Mouse (Mus musculus): Measurements from ENCODE around the gene Gpr62.

The Gpr62 gene

GRCm38 (mm10) chr9:106475046-106475445 is 9.3 kb upstream of the Gpr62 start:
- peak in 1 of 2 experiments; percentile 7 for DNase-seq (ENCODE audit: low spot score in 2 of 2)

DNA sequence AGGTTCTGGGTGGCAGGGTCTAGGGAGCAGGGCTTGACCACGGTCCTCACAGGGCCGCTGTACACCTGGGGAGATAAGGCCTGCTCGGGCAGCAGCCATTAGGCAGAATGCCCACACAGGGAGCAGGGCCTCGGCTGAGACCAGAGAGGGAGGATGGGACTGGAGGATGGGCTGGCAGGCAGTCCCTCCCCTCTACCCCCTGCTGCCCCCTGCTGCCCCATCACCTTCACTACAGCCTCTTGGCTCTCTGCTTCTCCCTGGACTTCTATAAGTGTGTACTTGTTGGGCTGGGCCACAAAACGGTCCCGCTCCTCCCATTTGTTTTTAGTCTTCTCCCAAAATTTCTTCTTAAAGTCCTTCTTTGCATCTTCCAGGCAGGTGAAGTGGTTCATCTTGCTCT is 8.7 kb upstream of the Gpr62 start:
- DNase-seq (ENCODE audit: low spot score in 2 of 2), result peak in 1 of 2 experiments; percentile 69

DNA sequence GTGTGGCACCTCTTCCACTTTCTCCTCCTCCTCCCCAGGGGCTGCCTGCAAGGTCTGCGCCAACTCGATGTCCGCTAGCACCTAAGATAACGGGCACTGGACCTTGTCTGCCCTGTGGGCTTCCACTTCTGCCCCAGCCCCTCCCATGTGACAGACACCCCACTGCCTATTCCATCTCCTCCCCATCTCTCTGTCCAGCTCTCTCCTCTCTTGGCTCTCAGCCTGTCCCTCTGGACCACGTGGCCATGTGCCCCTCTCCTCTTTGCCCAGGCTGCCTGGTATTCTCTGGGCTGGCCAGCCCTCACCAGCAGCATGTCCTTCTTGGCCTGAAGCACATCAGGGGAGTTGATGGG is 8.0 kb upstream of the Gpr62 start:
- peak; percentile 4 to 7 for DNase-seq (ENCODE audit: low spot score in 2 of 2)

GRCm38 (mm10) chr9:106473081-106473752 is 7.5 kb upstream of the Gpr62 start:
- DNase-seq (ENCODE audit: low spot score in 2 of 2), result peak; percentile 3 to 4

DNA sequence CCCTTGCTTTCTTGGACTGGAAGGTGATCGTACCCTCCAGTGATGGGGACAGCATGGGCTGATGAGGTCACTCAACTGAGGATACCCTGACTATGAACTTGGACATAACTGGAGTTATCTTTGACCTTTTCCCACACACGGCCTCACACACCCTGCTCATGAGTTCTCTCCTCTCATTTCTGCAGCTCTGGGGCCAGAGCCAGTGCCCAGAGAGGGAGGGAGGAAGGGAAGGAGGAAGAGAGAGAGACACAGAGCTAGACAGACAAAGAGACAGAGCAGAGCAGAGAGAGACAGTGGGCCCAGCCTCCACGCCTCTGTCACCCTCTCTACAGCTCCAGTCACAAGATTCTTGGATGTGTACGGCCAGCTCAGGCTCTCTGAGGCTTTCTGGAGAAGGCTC is 6.6 kb upstream of the Gpr62 start:
- DNase-seq (ENCODE audit: low spot score in 2 of 2), result no peak

- no peak for DNase-seq (ENCODE audit: low spot score in 2 of 2)
These were observed 6.2 kb upstream of the Gpr62 start for GRCm38 (mm10) chr9:106471892-106472291.

- DNase-seq (ENCODE audit: low spot score in 2 of 2), result no peak
These were observed 5.4 kb upstream of the Gpr62 start for GRCm38 (mm10) chr9:106470991-106471750.

GRCm38 (mm10) chr9:106469776-106470175 is 4.0 kb upstream of the Gpr62 start:
- DNase-seq (ENCODE audit: low spot score in 2 of 2), result no peak

- DNase-seq (ENCODE audit: low spot score in 2 of 2), result no peak
These were observed 3.6 kb upstream of the Gpr62 start for GRCm38 (mm10) chr9:106469317-106469716.

DNA sequence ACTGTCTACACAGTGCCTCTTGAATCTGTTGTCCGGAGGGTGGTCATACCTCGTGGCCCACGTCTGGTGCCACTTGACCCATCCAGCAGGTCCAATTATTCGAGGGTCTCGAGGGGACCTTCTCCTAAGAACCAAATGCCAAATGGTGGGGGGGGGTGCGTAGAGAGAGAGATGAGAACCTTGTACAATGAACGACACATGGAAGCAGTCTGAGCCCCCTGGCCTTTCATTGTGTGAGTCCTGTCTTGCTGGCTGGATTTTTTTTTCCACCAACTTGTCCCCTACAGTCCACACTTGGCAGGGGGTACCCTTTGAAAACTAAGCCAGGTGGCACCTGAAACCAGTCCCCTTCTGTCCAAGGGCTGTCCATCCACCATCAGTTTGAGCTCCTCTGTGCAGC is 2.0 kb upstream of the Gpr62 start:
- DNase-seq (ENCODE audit: low spot score in 2 of 2), result no peak

DNA sequence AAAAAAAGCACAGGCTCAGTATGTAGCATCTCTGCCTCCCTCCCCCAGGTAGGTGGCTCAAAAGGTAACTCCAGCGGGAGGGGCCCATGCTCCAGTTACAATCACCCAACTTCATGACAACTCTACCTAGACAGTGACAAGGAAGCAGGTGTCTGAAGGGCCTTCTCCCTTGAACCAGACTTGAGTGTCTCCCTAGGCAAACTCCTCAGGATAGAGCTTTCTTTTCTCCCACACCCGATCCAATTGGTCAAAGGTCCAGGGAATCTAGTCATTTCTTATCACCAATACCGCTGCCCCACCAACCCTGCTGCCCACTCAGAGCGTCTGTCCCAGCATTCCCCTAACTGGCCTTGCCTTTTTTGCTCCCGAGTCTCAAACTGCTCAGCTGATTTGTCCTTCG is 983 bp upstream of the Gpr62 start:
- DNase-seq (ENCODE audit: low spot score in 2 of 2), result no peak

GRCm38 (mm10) chr9:106464751-106465541 is 792 bp downstream of the Gpr62 start:
- peak in 1 of 2 experiments; percentile 73 for DNase-seq (ENCODE audit: low spot score in 2 of 2)

DNA sequence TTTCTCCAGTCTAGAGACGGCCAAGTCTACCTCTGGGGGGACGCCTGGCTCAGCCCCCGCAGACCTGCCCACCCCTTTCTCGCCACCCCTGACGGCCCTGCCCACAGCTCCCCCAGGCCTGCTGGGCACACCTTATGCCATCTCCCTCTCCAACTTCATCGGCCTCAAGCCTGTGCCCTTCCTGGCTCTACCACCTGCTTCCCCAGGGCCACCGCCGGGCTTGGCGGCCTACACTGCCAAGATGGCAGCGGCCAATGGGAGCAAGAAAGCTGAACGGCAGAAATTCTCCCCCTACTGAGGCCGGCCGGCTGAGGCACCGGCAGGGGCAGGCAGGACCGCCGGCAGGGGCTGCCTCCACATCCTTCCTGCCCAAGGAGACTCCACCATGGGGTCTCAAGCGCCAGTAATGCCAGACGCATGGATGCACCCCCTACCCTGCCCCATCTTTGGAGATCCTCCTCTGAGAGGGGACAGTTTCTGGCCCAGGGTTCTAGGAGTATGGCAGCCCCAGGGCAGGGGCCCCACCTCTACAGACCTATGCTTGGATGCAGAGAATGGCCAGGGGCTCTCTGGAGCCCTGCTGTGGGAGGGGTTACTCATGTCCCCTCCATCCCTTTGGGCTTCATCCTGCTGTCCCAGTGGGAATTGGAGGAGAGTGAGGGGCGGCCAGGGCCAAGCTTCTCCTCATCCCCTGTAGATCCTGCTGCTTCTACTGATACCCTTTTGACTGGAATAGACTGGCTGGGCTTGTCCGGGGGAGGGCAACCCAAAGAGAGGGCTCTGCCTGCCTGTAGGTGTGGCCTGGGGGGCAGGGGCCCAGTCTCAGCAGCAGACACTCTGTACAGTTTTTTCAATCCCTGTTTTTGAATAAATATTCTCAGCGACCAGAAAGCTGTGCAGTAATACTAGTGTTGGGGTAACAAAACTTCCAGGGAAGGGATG is 2.3 kb downstream of the Gpr62 start:
- DNase-seq (ENCODE audit: low spot score in 2 of 2), result no peak

DNA sequence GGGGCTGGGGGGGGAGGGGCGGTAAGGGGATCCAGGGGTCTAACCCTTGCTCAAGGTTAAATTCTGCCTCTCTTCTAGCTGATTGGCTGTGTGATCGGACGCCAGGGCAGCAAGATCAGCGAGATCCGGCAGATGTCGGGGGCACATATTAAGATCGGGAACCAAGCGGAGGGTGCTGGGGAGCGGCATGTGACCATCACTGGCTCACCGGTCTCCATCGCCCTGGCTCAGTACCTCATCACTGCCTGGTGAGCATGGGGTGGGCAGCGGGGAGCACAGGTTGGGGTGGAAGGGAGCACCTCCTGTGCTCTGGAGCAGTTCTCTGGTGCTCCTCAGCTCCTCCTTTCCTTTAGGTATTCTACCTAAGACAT is 3.3 kb downstream of the Gpr62 start:
- no peak for DNase-seq (ENCODE audit: low spot score in 2 of 2)

GRCm38 (mm10) chr9:106461641-106462429 is 3.9 kb downstream of the Gpr62 start:
- DNase-seq (ENCODE audit: low spot score in 2 of 2), result no peak

- DNase-seq (ENCODE audit: low spot score in 2 of 2), result no peak
These were observed 4.7 kb downstream of the Gpr62 start for GRCm38 (mm10) chr9:106461026-106461415.

DNA sequence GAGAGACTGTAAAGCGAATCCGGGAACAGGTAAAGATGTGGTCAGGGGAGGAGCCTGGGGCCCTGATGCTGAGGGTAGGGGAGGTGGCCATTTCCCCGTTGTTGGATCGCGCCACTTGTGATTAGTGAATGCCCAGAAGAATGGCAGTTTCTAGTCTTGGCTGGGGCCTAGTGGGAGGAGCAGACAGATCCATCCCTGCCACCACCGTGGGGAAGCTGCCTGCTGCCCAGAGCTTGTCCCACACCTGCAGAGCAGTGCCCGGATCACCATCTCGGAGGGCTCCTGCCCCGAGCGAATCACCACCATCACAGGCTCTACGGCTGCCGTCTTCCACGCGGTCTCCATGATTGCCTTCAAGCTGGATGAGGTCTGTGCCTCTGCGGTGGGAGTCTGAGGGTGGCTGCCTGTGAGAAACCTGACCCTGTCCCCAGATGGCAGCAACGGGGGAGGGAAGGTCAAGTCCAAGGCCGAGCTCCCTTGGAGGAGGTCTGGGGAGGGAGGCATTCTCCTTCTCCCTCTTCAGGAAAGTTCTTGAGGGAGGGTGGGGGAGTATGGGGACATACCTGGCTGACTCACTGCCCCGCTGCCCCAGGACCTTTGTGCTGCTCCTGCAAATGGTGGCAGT is 5.2 kb downstream of the Gpr62 start:
- DNase-seq (ENCODE audit: low spot score in 2 of 2), result no peak

- DNase-seq (ENCODE audit: low spot score in 2 of 2), result no peak
These were observed 5.8 kb downstream of the Gpr62 start for GRCm38 (mm10) chr9:106459946-106460345.

DNA sequence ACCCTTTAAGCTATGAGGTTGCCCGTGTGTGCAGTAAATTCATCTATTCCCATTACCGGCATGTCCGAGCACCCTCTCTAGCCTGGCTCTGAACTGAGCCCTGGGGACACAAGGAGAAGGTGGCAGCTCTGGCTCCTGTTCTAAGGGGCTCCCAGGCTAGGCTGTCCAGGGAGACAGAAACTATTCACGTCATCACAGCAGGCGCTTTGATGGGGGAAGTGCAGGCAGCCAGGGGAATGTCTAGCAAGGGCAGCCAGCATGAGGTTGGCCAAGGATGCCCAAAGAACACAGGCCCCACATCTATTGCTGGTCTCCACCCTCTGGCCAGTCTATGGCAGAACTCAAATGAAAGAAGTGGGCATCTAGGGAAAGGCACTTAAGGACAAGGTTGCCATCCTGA is 7.8 kb downstream of the Gpr62 start:
- DNase-seq (ENCODE audit: low spot score in 2 of 2), result no peak

DNA sequence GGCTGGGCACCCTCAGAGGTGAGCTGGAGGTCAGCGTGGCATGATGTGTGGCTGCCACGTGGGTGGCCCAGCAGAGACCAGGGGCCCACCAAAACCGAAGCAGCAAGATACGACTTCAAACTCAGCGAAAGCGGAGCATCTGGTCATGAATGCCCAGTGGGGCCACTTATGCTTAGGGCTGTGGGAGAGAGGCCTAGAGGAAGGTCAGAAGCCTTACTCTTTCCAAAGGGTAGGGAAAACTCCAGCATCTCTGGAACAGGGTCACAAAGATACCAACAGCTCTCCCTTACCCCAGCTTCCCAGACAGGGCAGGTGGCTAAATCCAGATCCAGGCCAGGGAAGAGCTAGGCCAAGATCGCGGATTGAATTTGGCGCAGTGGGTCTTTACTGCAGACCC is 8.6 kb downstream of the Gpr62 start:
- no peak for DNase-seq (ENCODE audit: low spot score in 2 of 2)

Measured in left cerebral cortex, adult 9 months (tissue).